In genomic region chr7:139017249-139017903, GRCm38 (mm10) we compare ENCODE assay signal across 21 mouse cellular contexts.
DNase-seq lines count a peak whose midpoint lies in the region; ATAC-seq and TF ChIP-seq lines count a peak whose summit lies in the region.
"Had no signal": no experiment of that assay in that cellular context is flagged by ENCODE, and none has a peak within 500 bp of the region (broad histone marks: within the 10 kb centered on the region; RNA-seq: fewer than 3 reads in every experiment).

No protein-coding gene starts in this region.

- no peaks in the 10 kb centered on the region for H3K4me1 ChIP-seq in forebrain, embryonic 14.5 days (ENCODE audit: control insufficient read depth, insufficient read depth, low read length)
- no peaks in the 10 kb centered on the region for H3K4me1 ChIP-seq in forebrain, embryonic 13.5 days
- H3K4me1 ChIP-seq in midbrain, postnatal 0 days (ENCODE audit: insufficient read depth, low read length), result 0 out of 2 replicates have a peak, but pooled peaks cover 4% of the 10 kb centered on the region
- no peaks in the 10 kb centered on the region for H3K4me1 ChIP-seq in lung, adult 2 months (ENCODE audit: control insufficient read depth, insufficient read depth, low read length)

- no peak for TF ChIP-seq POLR2A in lung, adult 2 months (IDR thresholded peaks at IDR 0.05; ENCODE audit: borderline replicate concordance, extremely low read depth, low read depth, low read length)

- H3K27ac ChIP-seq in forebrain, embryonic 14.5 days (ENCODE audit: low read depth, low read length), result no peak overlapping the region
- no peak overlapping the region for H3K27ac ChIP-seq in forebrain, embryonic 13.5 days
- H3K27ac ChIP-seq in layer of hippocampus, adult 2 months, result peak overlapping the region; percentile 51; the same call in 1 of the 2 replicates
- H3K27ac ChIP-seq in midbrain, postnatal 0 days (ENCODE audit: low read depth, low read length), result 0 out of 2 replicates have a peak overlapping the region, but pooled peaks have one; percentile 6
- H3K27ac ChIP-seq: hindbrain, embryonic 12.5 days; kidney, embryonic 15.5 days had no signal

- H3K4me3 ChIP-seq in forebrain, embryonic 14.5 days (ENCODE audit: low read depth, low read length), result no peak overlapping the region
- no peak overlapping the region for H3K4me3 ChIP-seq in forebrain, embryonic 13.5 days
- no peak overlapping the region for H3K4me3 ChIP-seq in layer of hippocampus, adult 2 months
- no peak overlapping the region for H3K4me3 ChIP-seq in midbrain, postnatal 0 days (ENCODE audit: low read depth, low read length)
- H3K4me3 ChIP-seq in lung, adult 2 months (replicated peaks; ENCODE audit: extremely low read depth, low read depth, low read length), result no peak overlapping the region
- H3K4me3 ChIP-seq: erythroblast, embryonic 14.5 days; hindbrain, embryonic 12.5 days; kidney, embryonic 15.5 days; myocyte had no signal

- no peaks in the 10 kb centered on the region for H3K27me3 ChIP-seq in forebrain, embryonic 14.5 days (replicated peaks; ENCODE audit: control insufficient read depth, insufficient read depth, low read length)
- no peaks in the 10 kb centered on the region for H3K27me3 ChIP-seq in forebrain, embryonic 13.5 days
- no peaks in the 10 kb centered on the region for H3K27me3 ChIP-seq in midbrain, postnatal 0 days (ENCODE audit: insufficient read depth, low read length)
- H3K27me3 ChIP-seq: hindbrain, embryonic 12.5 days; kidney, embryonic 15.5 days had no signal

- no peak for ATAC-seq in forebrain, embryonic 14.5 days
- ATAC-seq in forebrain, embryonic 13.5 days, result no peak
- ATAC-seq in granulocyte monocyte progenitor cell, adult 5-6 weeks (replicated peaks; ENCODE audit: poor library complexity, severe bottlenecking), result peak; percentile 62
- ATAC-seq in midbrain, postnatal 0 days (ENCODE audit: low FRiP score), result peak; percentile 50; the same call in 1 of the 2 replicates
- ATAC-seq: intestine, postnatal 0 days had no signal

- no peaks in the 10 kb centered on the region for H3K9me3 ChIP-seq in forebrain, embryonic 14.5 days (replicated peaks; ENCODE audit: control insufficient read depth, low read length)
- no peaks in the 10 kb centered on the region for H3K9me3 ChIP-seq in forebrain, embryonic 13.5 days (replicated peaks)
- H3K9me3 ChIP-seq in midbrain, postnatal 0 days (ENCODE audit: low read length), result no peaks in the 10 kb centered on the region
- H3K9me3 ChIP-seq: hindbrain, embryonic 12.5 days; kidney, embryonic 15.5 days had no signal

- peak; percentile 6 for DNase-seq in forebrain, embryonic 14.5 days (ENCODE audit: low spot score)
- DNase-seq in layer of hippocampus, adult 2 months (ENCODE audit: low spot score in 2 of 2), result peak in 1 of 2 experiments; percentile 55
- no peak for DNase-seq in layer of hippocampus, adult 11-12 months (ENCODE audit: low spot score)
- peak; percentile 46 for DNase-seq in midbrain, postnatal 0 days (ENCODE audit: low spot score)
- DNase-seq in lung, postnatal 36 days, result no peak
- DNase-seq in lung, adult 2 months, result no peak
- DNase-seq: adrenal gland, postnatal 25 days; cerebellum, adult 2 months; cerebellum, postnatal 36 days; gastrocnemius, postnatal 25 days; kidney, postnatal 4 days; liver; lung, postnatal 10 days; thymus, postnatal 4 days had no signal

- H3K36me3 ChIP-seq in forebrain, embryonic 14.5 days (ENCODE audit: control insufficient read depth, insufficient read depth, low read length), result no peaks in the 10 kb centered on the region
- H3K36me3 ChIP-seq in forebrain, embryonic 13.5 days (ENCODE audit: poor library complexity, severe bottlenecking), result no peaks in the 10 kb centered on the region
- H3K36me3 ChIP-seq in midbrain, postnatal 0 days (ENCODE audit: insufficient read depth, low read length), result peaks cover 10% of the 10 kb centered on the region; the same call in 1 of the 2 replicates
- H3K36me3 ChIP-seq: hindbrain, embryonic 12.5 days; kidney, embryonic 15.5 days had no signal

- no peak overlapping the region for H3K4me2 ChIP-seq in forebrain, embryonic 14.5 days (ENCODE audit: low read length)
- no peak overlapping the region for H3K4me2 ChIP-seq in forebrain, embryonic 13.5 days
- H3K4me2 ChIP-seq in midbrain, postnatal 0 days (ENCODE audit: low read depth, low read length, poor library complexity, severe bottlenecking), result no peak overlapping the region
- H3K4me2 ChIP-seq: hindbrain, embryonic 12.5 days; kidney, embryonic 15.5 days had no signal

- no peak overlapping the region for H3K9ac ChIP-seq in forebrain, embryonic 14.5 days (ENCODE audit: low read length)
- no peak overlapping the region for H3K9ac ChIP-seq in forebrain, embryonic 13.5 days
- no peak overlapping the region for H3K9ac ChIP-seq in midbrain, postnatal 0 days (replicated peaks; ENCODE audit: low read length, poor library complexity, severe bottlenecking)
- H3K9ac ChIP-seq: hindbrain, embryonic 12.5 days; kidney, embryonic 15.5 days had no signal

- no peak for TF ChIP-seq CTCF in layer of hippocampus, adult 2 months (conservative IDR thresholded peaks at IDR 0.05)
- TF ChIP-seq CTCF in midbrain, postnatal 0 days (IDR thresholded peaks at IDR 0.05), result no peak
- TF ChIP-seq CTCF in lung, adult 2 months (IDR thresholded peaks at IDR 0.05; ENCODE audit: insufficient read depth, low read length), result no peak

- WGBS in forebrain, embryonic 14.5 days, result 74% methylated on average over 15 of the region's 15 CpGs
- 68% methylated on average over 15 of the region's 15 CpGs for WGBS in forebrain, embryonic 13.5 days
- WGBS in midbrain, postnatal 0 days, result 54% methylated on average over 15 of the region's 15 CpGs
- 50% methylated on average over 15 of the region's 15 CpGs for WGBS in lung, adult 2 months

Comparison
In these comparisons a context has a peak if more than half of its experiments do, and no peak if none do; other contexts are left out.
1. ATAC-seq: peak in granulocyte monocyte progenitor cell, adult 5-6 weeks (single experiment) and midbrain, postnatal 0 days (single experiment); none in forebrain, embryonic 14.5 days (single experiment) and forebrain, embryonic 13.5 days (single experiment).
2. DNase-seq: peak in forebrain, embryonic 14.5 days (single experiment) and midbrain, postnatal 0 days (single experiment); none in layer of hippocampus, adult 11-12 months (single experiment), lung, postnatal 36 days (single experiment) and lung, adult 2 months (single experiment).
3. H3K27ac ChIP-seq: peak in layer of hippocampus, adult 2 months (single experiment) and midbrain, postnatal 0 days (single experiment); none in forebrain, embryonic 14.5 days (single experiment) and forebrain, embryonic 13.5 days (single experiment).